Mouse (Mus musculus) stomach, postnatal 0 days (tissue): ENCODE data around the gene Atf6b.

Source experiments
- CTCF ChIP-seq: IDR thresholded peaks from 2 replicates; pipeline ENCODE4 v1.5.1; 2016; ENCODE audit warnings: antibody characterized with exemption, low read depth, mild to moderate bottlenecking, moderate library complexity
- EP300 ChIP-seq: optimal IDR thresholded peaks from 2 replicates; pipeline ENCODE3; 2016; ENCODE audit warnings: antibody characterized with exemption

- TF ChIP-seq EP300, result no peak
- no peak for TF ChIP-seq CTCF
Measured at GRCm38 (mm10) chr17:34688889-34689288, 41.9 kb downstream of the Atf6b start.
